Mouse (Mus musculus) megakaryocyte, embryonic 14.5 days (primary cell): ENCODE measurements around the gene Tmprss11a.

Experiments
- FLI1 ChIP-seq: IDR thresholded peaks from 2 replicates; pipeline ENCODE4 v1.6.1; 2012; ENCODE audit warnings: low read length, inconsistent platforms, mixed read lengths
- GATA1 ChIP-seq: IDR thresholded peaks from 3 replicates; pipeline ENCODE4 v1.6.1; 2012; ENCODE audit warnings: mixed read lengths, low read length, inconsistent platforms, borderline replicate concordance

DNA sequence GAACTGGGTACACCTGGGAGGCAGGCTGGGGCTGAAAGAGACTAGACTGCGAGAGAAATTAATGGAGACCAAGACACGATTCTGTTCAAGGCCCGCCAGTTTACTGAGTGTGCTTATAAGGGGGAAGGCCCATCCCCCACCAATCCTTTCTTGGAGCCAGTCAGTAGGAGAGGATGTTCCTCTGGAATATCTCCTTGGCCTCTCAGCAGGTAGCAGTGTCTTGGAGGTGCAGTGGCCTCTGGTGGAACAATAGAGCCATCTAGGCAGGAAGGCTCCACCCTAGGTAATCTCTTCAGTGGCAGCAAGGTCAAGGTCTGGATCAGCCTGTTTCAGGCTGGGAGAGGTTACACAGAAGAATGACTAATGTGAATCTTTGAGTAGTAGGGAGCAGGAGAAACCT lies 61.6 kb downstream of the Tmprss11a start:
- no peak for TF ChIP-seq FLI1
- TF ChIP-seq GATA1 = no peak
